Mouse (Mus musculus): ENCODE measurements around the gene U2surp. TPM values are rescaled to one million over a fixed set of nuclear protein-coding genes. Genes with fewer than 3 reads are reported as not detected.

U2surp gene
- total and polyA plus RNA-seq, 3 experiments: 3.4 to 39.9 (median 31.9) TPM

DNA sequence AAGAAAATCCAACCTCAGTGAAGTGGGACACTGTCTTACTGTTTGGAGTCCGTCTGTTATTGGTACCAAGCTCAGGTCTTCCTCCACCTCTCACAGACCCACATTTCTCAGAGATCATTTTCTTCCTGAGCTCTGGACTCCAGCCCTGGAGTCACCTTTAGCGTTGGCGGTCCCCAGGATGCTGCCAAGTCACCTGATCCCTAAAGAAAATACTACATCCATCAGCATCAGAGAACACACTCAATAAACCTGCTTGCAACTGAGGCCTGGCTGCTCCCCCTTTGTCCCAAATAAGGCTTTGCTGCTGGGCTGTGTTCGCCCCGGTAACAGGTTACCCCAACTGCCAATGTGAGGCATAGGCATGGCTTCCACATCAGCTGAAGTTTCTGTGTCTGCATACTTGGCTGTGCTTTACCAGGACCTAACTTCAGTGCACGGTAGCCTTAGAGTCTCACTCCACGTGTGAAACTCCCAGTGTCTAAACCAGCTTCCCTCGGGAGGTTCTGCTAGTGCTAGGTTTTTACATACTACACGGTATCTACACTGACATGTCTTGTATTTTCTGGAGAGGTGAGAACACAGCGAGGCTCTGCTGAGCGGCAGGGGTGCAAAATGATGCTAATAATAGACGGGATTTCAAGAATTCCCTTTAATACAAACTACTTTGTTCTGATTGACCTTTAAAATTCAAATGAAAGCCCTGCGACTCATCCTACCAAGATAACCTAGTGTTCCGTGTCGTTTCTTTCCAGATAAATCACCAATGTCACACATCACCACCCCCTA is 38.0 kb upstream of the U2surp start:
- TF ChIP-seq EP300 (IDR thresholded peaks at IDR 0.05; ENCODE audit: insufficient read depth, low read depth, low read length) (no peak), POLR2A (IDR thresholded peaks at IDR 0.05; ENCODE audit: insufficient read depth, low read depth, low read length) (no peak), CTCF (IDR thresholded peaks at IDR 0.05) (no peak)
- Histone ChIP-seq H3K4me3 (no peak overlapping the region), H3K79me2 (replicated peaks; ENCODE audit: control insufficient read depth, insufficient read depth, low read length) (no peaks in the 10 kb centered on the region), H3K27ac (peak overlapping the region; percentile 82), H3K9ac (ENCODE audit: low read depth, low read length) (no peak overlapping the region), H3K27me3 (ENCODE audit: control insufficient read depth, insufficient read depth, low read length) (no peaks in the 10 kb centered on the region), H3K36me3 (ENCODE audit: control insufficient read depth, insufficient read depth, low read length) (no peaks in the 10 kb centered on the region), H3K4me1 (ENCODE audit: control insufficient read depth, insufficient read depth, low read length) (peaks cover 4% of the 10 kb centered on the region; the same call in 1 of the 2 replicates)
- DNase-seq: no peak
- intact Hi-C loops (cut with DNase I): loop anchor here (5.0 kb wide), 1 partner anchor 47 kb away; no protein-coding TSS in a partner anchor
- WGBS: 46% methylated on average over 15 of the region's 15 CpGs

DNA sequence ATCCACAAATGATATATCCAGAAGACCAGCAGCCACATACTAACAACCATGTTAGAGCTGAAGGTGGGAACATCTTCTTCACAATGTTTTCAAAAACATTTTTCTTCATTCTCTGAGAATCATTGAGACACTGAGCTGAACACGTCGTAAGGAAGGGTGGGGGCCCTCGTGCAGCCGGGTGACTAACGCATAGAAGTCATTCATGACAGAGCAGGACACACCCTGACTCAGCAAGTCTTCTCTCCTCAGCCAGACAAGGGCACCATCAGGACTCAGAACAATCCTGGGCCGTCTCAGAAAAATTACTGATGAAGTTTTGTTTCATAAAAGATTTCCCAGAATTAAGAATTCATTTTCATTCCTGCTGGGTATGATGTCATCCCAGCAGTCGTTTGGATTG is 34.9 kb upstream of the U2surp start:
- Histone ChIP-seq H3K4me3 (no peak overlapping the region), H3K27me3 (ENCODE audit: control insufficient read depth, insufficient read depth, low read length) (no peaks in the 10 kb centered on the region), H3K36me3 (ENCODE audit: control insufficient read depth, insufficient read depth, low read length) (no peaks in the 10 kb centered on the region), H3K27ac (no peak overlapping the region), H3K4me1 (ENCODE audit: control insufficient read depth, insufficient read depth, low read length) (peaks cover 3% of the 10 kb centered on the region; the same call in 1 of the 2 replicates), H3K79me2 (replicated peaks; ENCODE audit: control insufficient read depth, insufficient read depth, low read length) (no peaks in the 10 kb centered on the region), H3K9ac (ENCODE audit: low read depth, low read length) (no peak overlapping the region)
- TF ChIP-seq EP300 (IDR thresholded peaks at IDR 0.05; ENCODE audit: insufficient read depth, low read depth, low read length): no peak
- no peak for TF ChIP-seq CTCF (IDR thresholded peaks at IDR 0.05)
- intact Hi-C loops (cut with DNase I): loop anchor here (5.0 kb wide), 1 partner anchor 51 kb away; no protein-coding TSS in a partner anchor
- DNase-seq: no peak
- WGBS: 24% methylated on average over 7 of the region's 7 CpGs

DNA sequence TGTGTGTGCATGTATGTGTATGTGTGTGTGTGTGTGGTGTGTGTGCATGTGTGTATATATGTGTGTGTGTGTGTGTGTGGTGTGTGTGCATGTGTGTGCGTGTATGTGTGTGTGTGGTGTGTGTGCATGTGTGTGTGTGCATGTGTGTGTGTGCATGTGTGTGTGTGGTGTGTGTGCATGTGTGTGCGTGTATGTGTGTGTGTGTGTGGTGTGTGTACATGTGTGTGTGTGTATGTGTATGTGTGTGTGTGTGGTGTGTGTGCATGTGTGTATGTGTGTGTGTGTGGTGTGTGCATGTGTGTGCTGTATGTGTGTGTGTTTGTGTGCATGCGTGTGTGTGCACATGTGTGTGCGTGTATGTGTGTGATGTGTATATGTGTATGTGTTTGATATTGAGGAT is 32.8 kb upstream of the U2surp start:
- H3K27ac ChIP-seq: no peak overlapping the region
- DNase-seq: no peak
- no peaks in the 10 kb centered on the region for H3K79me2 ChIP-seq (replicated peaks; ENCODE audit: control insufficient read depth, insufficient read depth, low read length)
- H3K36me3 ChIP-seq (ENCODE audit: control insufficient read depth, insufficient read depth, low read length): no peaks in the 10 kb centered on the region
- H3K27me3 ChIP-seq (ENCODE audit: control insufficient read depth, insufficient read depth, low read length): no peaks in the 10 kb centered on the region
- TF ChIP-seq EP300 (IDR thresholded peaks at IDR 0.05; ENCODE audit: insufficient read depth, low read depth, low read length) (no peak), CTCF (IDR thresholded peaks at IDR 0.05) (no peak), POLR2A (IDR thresholded peaks at IDR 0.05; ENCODE audit: insufficient read depth, low read depth, low read length) (no peak)
- H3K4me3 ChIP-seq: no peak overlapping the region
- H3K4me1 ChIP-seq (ENCODE audit: control insufficient read depth, insufficient read depth, low read length): no peaks in the 10 kb centered on the region
- no peak overlapping the region for H3K9ac ChIP-seq (ENCODE audit: low read depth, low read length)
- intact Hi-C loops (cut with DNase I): loop anchor here (5.0 kb wide), 1 partner anchor 38 kb away; no protein-coding TSS in a partner anchor
- WGBS: 93% methylated on average over 4 of the region's 4 CpGs

DNA sequence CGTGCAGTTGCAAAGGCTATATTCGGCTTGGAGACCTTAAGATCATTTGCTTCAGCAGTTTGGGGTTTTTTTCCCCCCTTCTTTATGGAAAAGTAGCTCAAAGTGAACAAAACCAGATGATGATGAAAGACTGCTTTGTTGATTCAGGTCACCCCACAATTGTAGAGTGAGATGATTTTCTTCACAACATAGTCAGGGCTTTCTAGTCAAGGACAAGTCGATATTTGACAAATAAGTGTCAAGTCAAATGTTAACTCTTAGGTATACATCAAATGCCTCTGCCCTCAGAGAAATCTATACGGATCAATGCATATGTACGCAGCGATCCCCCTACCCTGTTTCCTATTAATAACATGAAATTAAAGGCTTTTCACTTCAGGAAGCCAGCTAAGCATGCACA is 30.7 kb upstream of the U2surp start:
- H3K27me3 ChIP-seq (ENCODE audit: control insufficient read depth, insufficient read depth, low read length): no peaks in the 10 kb centered on the region
- H3K9ac ChIP-seq (ENCODE audit: low read depth, low read length): no peak overlapping the region
- H3K4me3 ChIP-seq: no peak overlapping the region
- no peak for DNase-seq
- 82% methylated on average over 6 of the region's 6 CpGs for WGBS
- no peak for TF ChIP-seq EP300 (IDR thresholded peaks at IDR 0.05; ENCODE audit: insufficient read depth, low read depth, low read length)
- TF ChIP-seq CTCF (IDR thresholded peaks at IDR 0.05): no peak
- no peaks in the 10 kb centered on the region for H3K36me3 ChIP-seq (ENCODE audit: control insufficient read depth, insufficient read depth, low read length)
- H3K27ac ChIP-seq: no peak overlapping the region
- intact Hi-C loops (cut with DNase I): loop anchor here (5.0 kb wide), 1 partner anchor 40 kb away; no protein-coding TSS in a partner anchor
- H3K4me1 ChIP-seq (ENCODE audit: control insufficient read depth, insufficient read depth, low read length): no peaks in the 10 kb centered on the region
- H3K79me2 ChIP-seq (replicated peaks; ENCODE audit: control insufficient read depth, insufficient read depth, low read length): no peaks in the 10 kb centered on the region

DNA sequence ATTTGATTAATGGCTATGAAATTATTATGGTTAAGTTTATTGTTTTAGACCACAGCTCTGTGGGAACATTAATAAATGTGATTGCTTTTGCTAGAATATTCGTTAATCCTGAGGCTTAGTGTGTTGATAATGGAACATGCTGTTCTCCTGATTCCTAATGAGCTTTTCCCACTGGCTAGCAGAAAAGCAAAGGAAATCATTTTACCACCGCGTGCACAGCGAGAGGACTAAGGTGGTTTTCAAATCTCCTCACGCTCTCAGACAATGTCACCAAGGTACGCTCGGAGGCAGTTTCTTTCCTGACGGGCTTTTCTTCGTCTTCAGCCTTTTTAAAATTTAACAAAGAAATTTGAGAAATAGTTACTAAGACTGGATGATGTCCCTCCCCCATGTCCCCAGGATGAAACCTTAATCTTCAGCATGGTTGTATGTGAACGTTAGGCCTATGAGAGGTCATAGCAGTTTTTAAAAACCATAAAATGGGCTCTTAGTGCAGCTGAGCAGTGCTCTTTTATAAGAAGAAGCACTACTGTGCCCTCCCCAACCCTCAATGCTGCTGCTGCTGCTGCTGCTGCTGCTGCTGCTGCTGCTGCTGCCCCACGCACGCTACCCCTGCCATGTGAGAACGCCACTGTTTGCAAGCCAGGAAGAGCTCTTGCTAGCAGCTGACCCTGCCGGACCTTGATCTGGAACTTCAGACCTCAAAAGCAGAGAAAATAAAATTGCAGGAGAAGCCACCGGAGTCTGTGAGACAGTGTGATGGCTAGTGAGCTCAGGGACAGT is 30.0 kb upstream of the U2surp start:
- Histone ChIP-seq H3K36me3 (ENCODE audit: control insufficient read depth, insufficient read depth, low read length) (no peaks in the 10 kb centered on the region), H3K79me2 (replicated peaks; ENCODE audit: control insufficient read depth, insufficient read depth, low read length) (no peaks in the 10 kb centered on the region), H3K4me3 (no peak overlapping the region), H3K27ac (no peak overlapping the region), H3K9ac (ENCODE audit: low read depth, low read length) (no peak overlapping the region), H3K27me3 (ENCODE audit: control insufficient read depth, insufficient read depth, low read length) (no peaks in the 10 kb centered on the region), H3K4me1 (ENCODE audit: control insufficient read depth, insufficient read depth, low read length) (no peaks in the 10 kb centered on the region)
- intact Hi-C loops (cut with DNase I): loop anchor here (5.0 kb wide), 1 partner anchor 40 kb away; no protein-coding TSS in a partner anchor
- 83% methylated on average over 15 of the region's 15 CpGs for WGBS
- TF ChIP-seq EP300 (IDR thresholded peaks at IDR 0.05; ENCODE audit: insufficient read depth, low read depth, low read length): no peak
- TF ChIP-seq CTCF (IDR thresholded peaks at IDR 0.05): no peak
- no peak for TF ChIP-seq POLR2A (IDR thresholded peaks at IDR 0.05; ENCODE audit: insufficient read depth, low read depth, low read length)
- no peak for DNase-seq

DNA sequence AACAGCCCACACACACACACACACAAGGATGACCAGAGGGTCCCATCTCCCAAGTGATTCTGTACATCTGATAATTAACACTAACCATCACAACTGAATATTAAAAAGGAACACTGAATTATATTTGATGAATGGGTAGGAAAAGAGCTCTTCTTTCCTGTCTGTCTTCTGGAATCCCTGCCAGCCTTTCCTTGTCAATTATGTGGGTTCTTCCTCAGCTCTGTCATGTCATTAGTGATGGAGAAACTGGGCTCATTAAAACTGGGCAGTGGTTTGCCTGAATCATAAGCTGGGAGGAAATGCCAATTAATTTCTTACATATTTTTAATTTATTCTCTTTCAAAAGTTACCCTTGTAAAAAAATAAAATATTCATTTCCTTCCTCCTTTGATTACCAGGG is 29.4 kb upstream of the U2surp start:
- no peak overlapping the region for H3K4me3 ChIP-seq
- no peaks in the 10 kb centered on the region for H3K36me3 ChIP-seq (ENCODE audit: control insufficient read depth, insufficient read depth, low read length)
- H3K9ac ChIP-seq (ENCODE audit: low read depth, low read length): no peak overlapping the region
- H3K79me2 ChIP-seq (replicated peaks; ENCODE audit: control insufficient read depth, insufficient read depth, low read length): no peaks in the 10 kb centered on the region
- no peaks in the 10 kb centered on the region for H3K27me3 ChIP-seq (ENCODE audit: control insufficient read depth, insufficient read depth, low read length)
- TF ChIP-seq EP300 (IDR thresholded peaks at IDR 0.05; ENCODE audit: insufficient read depth, low read depth, low read length) (no peak), POLR2A (IDR thresholded peaks at IDR 0.05; ENCODE audit: insufficient read depth, low read depth, low read length) (no peak)
- no peaks in the 10 kb centered on the region for H3K4me1 ChIP-seq (ENCODE audit: control insufficient read depth, insufficient read depth, low read length)
- DNase-seq: no peak
- intact Hi-C loops (cut with DNase I): loop anchor here (5.0 kb wide), 1 partner anchor 41 kb away; no protein-coding TSS in a partner anchor
- no peak overlapping the region for H3K27ac ChIP-seq
